Mouse (Mus musculus) forebrain, embryonic 15.5 days (tissue): ENCODE results near the gene Defb42. TPM values are rescaled to one million over a fixed set of nuclear protein-coding genes. Genes with fewer than 3 reads are reported as not detected.
A peak's percentile ranks its signal among the peaks of the same experiment; 100 is the strongest.

ENCODE experiments used
- ATAC-seq: fragments of 200-750 bp; cut with Nextera tagmentation; replicated peaks from 2 replicates; pipeline ENCODE4 v1.8.0; 2017; ENCODE audit warnings: mild to moderate bottlenecking, moderate TSS enrichment, moderate library complexity
- H3K27ac ChIP-seq: fragments of 300-500 bp; sonication (generic); replicated peaks from 2 replicates; pipeline ENCODE4 v1.5.1; 2015; ENCODE audit warnings: mild to moderate bottlenecking, inconsistent platforms
- H3K27me3 ChIP-seq: fragments of 300-500 bp; sonication (generic); 2 replicates; pipeline ENCODE4 v1.6.1; 2015; ENCODE audit warnings: inconsistent platforms
- H3K36me3 ChIP-seq: fragments of 300-500 bp; sonication (generic); 2 replicates; pipeline ENCODE4 v1.6.1; 2015; ENCODE audit warnings: mild to moderate bottlenecking, inconsistent platforms
- H3K4me1 ChIP-seq: fragments of 300-500 bp; sonication (generic); 2 replicates; pipeline ENCODE4 v1.6.1; 2015; ENCODE audit warnings: inconsistent platforms
- H3K4me2 ChIP-seq: fragments of 300-500 bp; sonication (generic); replicated peaks from 2 replicates; pipeline ENCODE4 v1.6.1; 2015; ENCODE audit warnings: mild to moderate bottlenecking, inconsistent platforms
- H3K4me3 ChIP-seq: fragments of 300-500 bp; sonication (generic); 2 replicates; pipeline ENCODE4 v1.5.1; 2015; ENCODE audit warnings: mild to moderate bottlenecking, inconsistent platforms
- H3K9ac ChIP-seq: fragments of 300-500 bp; sonication (generic); replicated peaks from 2 replicates; pipeline ENCODE4 v1.6.1; 2015; ENCODE audit warnings: mild to moderate bottlenecking, inconsistent platforms
- H3K9me3 ChIP-seq: fragments of 300-500 bp; sonication (generic); 2 replicates; pipeline ENCODE4 v1.6.1; 2016; ENCODE audit warnings: inconsistent platforms
- WGBS: fragments of 180-500 bp; shearing (Covaris S2); methylation state at CpG from one replicate; pipeline ENCODE4 v1.1.7; 2015; ENCODE audit warnings: mixed read lengths; 5-methylcytosine and 5-hydroxymethylcytosine counted together
- polyA plus RNA-seq: library from polyadenylated mRNA; unstranded; fragments of >200 nt; fragmentation: Nextera tagmentation; extraction: Ambion mirVana; gene quantifications from 2 replicates; pipeline ENCODE4 v1.2.1, GENCODE M21; 2015

Gene Defb42
- polyA plus RNA-seq, 1 experiment from 2014 or later, result 0.48 TPM

DNA sequence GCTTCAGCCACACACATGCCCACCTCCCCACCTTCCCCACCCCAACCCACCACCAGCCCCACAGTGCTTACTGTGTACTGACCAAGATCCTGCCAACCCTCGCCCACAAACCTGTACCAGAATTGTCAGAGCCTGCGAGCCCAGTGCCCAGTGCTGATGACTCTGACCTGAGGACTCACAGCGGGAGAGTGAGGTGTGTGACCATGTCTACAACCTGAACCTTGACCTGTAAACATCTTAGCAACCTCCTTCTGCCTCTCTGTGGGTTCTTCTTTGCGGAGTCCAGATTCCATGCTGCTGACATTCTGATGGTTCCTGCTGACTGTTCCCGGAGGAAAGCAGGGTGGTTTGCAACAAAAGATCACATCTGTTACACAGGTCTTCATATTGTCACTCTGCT is 18.6 kb downstream of the Defb42 start:
- ATAC-seq, result no peak
- no peaks in the 10 kb centered on the region for H3K4me1 ChIP-seq
- H3K9ac ChIP-seq, result no peak overlapping the region
- H3K36me3 ChIP-seq, result no peaks in the 10 kb centered on the region
- 0 out of 2 replicates have a peak, but pooled peaks cover 5% of the 10 kb centered on the region for H3K27me3 ChIP-seq
- no peaks in the 10 kb centered on the region for H3K9me3 ChIP-seq
- no peak overlapping the region for H3K4me2 ChIP-seq
- WGBS, result 76% methylated on average over 5 of the region's 5 CpGs
- H3K4me3 ChIP-seq, result no peak overlapping the region
- no peak overlapping the region for H3K27ac ChIP-seq

DNA sequence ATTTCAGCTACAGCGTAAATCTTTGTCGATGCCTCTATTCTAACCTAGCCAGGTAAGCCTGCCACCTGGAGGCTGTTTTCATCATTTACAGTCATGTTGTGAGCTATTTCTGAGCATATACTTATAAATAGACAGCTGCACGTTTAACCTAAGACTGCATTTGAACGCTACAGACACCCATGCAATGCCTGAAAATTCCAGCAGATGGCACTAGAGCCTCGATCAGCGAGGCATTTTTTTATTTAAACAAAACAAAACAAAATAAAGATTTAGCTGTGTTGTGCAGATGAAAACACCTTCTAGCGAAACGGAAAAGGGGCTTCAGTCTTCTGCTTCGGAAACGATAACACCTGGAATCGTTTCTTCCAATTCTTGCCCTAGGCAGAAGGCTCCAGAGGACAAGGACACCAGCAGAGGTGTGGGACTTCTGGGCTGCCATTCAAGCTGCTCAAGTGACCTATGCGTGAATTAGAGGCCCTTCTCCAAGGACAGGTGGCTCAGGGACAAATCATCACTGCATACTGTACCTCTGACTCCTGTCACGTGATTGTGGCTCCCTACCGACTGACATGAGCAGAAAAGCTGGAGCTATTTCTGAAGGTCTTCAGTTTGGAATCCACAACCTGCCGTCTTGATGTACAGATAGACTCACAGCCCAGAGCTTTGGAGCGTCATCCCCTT is 20.0 kb downstream of the Defb42 start:
- 0 out of 2 replicates have a peak, but pooled peaks have one; percentile 35 for ATAC-seq
- 0 out of 2 replicates have a peak overlapping the region, but pooled peaks have one; percentile 3 for H3K9ac ChIP-seq
- WGBS, result 31% methylated on average over 16 of the region's 16 CpGs
- H3K4me1 ChIP-seq, result no peaks in the 10 kb centered on the region
- 0 out of 2 replicates have a peak, but pooled peaks cover 5% of the 10 kb centered on the region for H3K27me3 ChIP-seq
- H3K27ac ChIP-seq, result no peak overlapping the region
- H3K4me2 ChIP-seq, result peak overlapping the region; percentile 14; the same call in 1 of the 2 replicates
- no peaks in the 10 kb centered on the region for H3K36me3 ChIP-seq
- H3K4me3 ChIP-seq, result no peak overlapping the region
- H3K9me3 ChIP-seq, result no peaks in the 10 kb centered on the region

DNA sequence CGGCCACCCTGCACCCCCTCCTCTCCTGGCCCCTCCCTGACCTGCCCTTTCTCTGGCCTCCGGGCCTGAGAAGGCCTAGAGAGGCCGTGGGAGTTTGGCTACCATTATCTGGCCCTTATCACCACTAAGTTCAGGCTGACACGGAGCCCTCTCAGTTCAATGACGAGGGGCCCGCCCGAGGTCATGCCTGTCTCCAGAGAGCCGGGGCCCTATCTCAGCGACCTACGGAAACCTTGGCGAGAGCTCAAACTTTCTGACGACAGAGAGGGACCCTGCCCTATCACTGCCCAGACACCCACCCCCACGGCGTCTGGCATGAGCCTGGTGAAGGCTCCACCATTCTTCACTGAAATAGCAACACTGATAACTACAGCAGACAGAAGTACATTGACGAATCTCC is 20.9 kb downstream of the Defb42 start:
- Histone ChIP-seq H3K9me3 (no peaks in the 10 kb centered on the region), H3K27me3 (0 out of 2 replicates have a peak, but pooled peaks cover 5% of the 10 kb centered on the region), H3K36me3 (no peaks in the 10 kb centered on the region), H3K27ac (no peak overlapping the region), H3K4me3 (no peak overlapping the region), H3K4me2 (no peak overlapping the region), H3K9ac (no peak overlapping the region), H3K4me1 (no peaks in the 10 kb centered on the region)
- 87% methylated on average over 15 of the region's 15 CpGs for WGBS
- no peak for ATAC-seq

Other genes starting within 250 kb of the Defb42 start
- 8.5 and 8.7 TPM in 2 replicates for gene Wdfy2, start 209.3 kb upstream of the Defb42 start, polyA plus RNA-seq
- not detected in 2 replicates for gene Defb48, start 62.5 kb upstream of the Defb42 start, polyA plus RNA-seq
- gene Defb47, start 48.9 kb upstream of the Defb42 start, polyA plus RNA-seq, result not detected in 2 replicates
- not detected in 2 replicates for gene Defb43, start 35.2 kb upstream of the Defb42 start, polyA plus RNA-seq
- gene Defb30, start 3.0 kb downstream of the Defb42 start, polyA plus RNA-seq, result not detected in 2 replicates